Mouse (Mus musculus): Measurements from ENCODE around the gene Mysm1.
A peak's percentile ranks its signal among the peaks of the same experiment; 100 is the strongest.

Gene Mysm1

DNA sequence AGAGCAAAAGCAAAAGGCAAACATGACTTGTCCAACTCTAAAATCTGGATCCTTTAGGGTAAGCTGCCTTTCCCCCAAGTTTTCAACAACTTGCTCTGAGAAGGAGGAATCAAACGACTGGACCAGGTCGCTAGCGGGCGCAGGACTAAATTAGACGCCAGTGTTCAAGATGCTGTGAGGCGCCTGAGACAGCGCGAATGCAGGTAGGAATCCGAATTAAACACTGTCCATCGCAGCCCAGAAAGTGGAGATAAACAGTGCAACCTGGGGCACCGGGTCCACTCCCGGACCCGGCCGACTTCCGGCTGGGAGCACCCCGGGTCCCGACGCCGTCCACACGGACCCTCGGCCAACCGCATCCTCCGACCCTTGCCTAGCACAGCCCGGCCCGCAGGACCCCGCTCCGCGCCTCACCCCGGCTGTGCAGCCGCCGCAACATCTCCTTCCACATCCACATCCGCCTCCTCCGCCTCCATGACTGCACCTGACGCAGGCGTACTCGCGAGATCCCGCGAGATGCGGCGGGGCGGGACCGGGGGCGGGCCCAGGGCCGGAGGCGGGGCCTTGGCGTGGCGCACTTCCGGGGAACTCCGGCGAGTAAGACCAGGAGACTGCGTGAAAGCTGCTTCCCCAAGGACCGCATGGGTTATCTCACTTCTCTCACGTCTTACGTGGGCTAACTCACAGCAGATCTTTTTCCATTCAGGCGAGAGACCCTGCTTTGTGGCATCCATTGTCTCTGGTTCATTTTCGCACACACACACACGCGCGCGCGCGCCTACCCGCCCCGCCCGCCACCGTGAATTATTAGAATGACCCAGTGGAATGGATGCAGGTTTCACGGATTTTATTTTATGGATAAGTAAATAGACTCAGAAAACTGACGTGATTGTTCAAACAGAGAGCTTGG lies at the start of gene Mysm1:
Gene Mysm1 (minus strand): TSS at position 511 of the 910 bp plus-strand sequence.
- peak; percentile 92 for DNase-seq

DNA sequence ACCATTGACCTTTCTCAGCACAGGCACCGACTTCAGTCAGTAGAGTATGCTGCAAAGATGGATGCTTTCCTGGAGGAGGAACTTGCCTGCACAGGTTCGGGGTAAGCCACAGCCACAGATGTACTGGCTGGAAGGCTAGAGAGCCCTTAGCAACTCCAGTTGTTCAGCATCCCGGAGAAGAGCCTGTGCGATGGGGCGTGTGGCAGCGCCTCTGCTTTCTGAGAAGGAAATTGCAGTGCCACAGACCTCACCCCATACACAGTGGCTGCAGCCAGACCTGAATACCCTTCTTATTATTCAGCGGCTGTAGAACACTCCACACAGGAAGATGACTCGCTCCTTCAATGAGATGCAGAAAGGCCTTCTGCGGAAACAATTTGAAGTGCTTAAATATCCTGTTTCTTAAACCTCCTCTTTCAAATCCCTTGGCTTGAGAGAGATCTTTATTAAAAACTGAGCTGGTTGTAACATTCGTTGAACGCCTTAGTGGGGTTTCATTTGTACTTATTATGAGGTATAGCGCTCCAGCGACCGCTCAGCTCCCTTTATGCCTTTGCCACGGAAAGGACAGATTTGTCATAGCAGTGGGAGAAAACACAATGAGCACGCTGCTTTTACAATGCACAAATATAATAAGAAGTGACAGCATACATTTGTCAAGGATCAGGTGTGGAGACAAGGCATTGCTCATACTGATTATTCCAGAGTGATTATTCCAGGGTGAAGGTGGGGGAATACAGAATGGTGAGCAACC lies 47.1 kb upstream of the Mysm1 start:
- no peak for DNase-seq

DNA sequence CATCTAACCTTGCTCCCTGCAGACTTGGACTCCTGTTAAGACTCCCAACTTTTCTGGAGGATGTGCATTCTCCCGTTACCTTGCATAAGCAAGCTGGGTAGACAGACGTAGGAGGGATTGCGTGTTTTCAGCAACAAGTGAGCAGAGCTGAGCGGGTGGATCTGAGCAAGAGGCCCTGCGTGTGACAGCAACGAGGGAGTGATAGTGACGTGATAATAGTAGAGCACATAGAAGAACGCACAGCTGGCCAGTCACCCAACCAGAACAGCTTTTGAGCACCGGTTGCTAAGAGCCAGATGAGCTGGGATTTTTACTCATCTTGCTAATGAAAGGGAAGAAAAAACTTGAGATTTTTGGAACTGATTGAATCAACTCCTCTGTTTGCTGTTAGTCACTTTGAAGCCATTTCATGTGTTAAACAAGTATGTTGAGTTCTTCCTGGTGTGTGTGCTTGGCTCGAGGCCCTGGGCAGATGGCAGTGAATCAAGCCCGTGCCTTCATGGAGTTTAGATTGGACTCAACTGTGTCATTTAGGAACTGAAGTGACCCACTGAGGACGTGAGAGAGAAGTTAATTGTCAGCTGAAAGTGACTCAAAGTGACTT lies 44.6 kb upstream of the Mysm1 start:
- no peak for DNase-seq

DNA sequence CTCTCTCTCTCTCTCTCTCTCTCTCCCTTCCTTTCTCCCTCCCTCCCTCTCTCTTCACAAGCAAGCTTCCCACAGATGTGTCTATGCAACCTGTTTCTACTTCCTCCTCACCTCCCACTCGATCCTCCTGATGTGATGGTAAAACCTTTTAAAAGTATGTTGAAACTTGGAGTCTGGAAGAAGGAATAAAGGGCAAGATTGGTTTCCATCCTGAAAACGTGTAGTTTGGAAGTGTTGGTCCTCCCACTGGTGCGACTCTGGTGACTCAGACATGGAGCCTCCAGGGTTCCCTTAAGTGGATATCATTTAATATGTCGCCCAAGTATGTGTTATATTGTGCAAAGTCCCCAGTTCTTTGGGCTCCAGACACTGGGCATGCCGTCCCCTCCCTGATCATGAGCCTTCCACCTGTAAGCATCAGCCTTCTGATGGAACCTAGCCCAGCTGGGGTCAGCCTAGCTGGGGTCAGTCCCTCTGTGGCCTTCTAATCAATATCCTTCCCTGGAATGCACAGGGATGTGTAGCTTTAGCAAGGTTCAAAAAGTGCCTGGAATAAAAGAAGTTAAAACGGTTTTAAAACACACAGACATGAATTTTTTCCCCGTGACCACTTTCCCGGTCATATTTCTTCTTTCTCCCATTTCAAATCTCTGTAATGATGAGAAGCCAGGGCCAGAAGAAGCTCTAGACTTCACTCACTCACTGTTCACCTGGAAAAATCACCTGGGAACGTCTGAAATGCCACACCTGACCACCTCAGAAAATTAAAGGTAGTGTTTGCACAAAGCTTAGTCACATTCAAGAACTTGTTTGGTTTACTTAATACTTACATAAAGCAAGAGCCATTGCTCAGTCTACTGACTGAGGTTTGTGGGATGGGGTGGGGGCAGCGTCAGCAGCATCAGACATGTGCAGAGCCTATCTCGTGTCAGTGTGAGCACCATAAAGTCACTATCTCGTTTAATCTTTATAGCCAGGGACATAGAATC lies 43.0 kb upstream of the Mysm1 start:
- no peak for DNase-seq

DNA sequence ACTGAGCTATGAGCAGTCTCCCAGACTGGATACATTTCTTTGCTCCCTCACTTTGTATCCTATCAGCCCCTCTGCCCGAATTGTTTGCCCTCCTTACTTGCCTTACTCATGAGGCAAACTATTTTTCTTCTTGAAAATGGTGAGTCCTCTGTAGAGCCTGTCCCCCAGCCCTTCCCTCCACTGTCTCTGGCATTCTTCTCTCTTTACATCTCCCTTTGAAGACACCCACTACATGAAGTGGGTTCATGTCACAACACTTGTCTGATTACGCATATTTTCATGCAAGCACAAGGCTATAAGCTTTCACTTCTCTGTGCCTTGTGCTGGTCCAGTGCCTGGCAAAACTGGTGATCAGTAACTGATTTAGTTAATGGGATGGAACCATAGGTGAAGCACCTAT lies 41.3 kb upstream of the Mysm1 start:
- no peak for DNase-seq

DNA sequence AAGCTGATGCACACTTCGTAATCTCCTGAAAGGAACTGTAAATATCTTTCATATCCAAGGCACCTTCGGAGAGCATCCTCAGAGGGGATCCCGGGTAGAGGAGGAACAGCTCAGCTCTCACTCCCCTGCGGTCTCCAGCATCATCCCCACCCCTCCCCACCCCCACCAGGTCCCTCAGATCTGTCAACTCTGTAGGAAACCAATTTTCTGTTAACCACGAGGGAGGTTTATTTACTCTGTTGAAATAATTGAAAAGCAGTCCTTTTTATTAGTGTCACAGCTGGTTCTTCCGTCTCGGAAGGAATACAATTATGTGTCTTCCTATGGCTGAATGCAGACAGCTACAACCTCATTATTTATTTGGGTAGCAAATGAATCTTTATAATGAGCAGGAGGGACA lies 39.3 kb upstream of the Mysm1 start:
- DNase-seq = no peak

DNA sequence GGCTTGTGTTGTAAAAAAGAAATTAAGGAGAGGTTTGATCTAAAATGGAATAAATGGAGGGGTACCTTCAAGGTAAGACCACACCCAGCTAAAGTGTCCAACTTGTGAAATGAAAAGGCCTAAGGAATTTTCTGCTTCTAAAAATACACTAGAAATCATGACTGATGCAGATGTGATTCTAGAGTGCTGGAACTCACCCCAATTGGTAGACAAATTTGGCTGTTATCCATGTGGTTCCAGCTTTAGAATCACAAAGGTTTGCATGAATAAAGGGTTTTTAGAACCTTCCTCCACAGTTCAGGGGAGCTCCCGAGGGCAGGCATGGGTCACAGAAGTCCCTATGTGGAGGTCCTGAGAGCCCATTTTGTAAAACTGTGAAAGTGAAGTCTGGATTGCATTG lies 33.8 kb upstream of the Mysm1 start:
- no peak for DNase-seq

DNA sequence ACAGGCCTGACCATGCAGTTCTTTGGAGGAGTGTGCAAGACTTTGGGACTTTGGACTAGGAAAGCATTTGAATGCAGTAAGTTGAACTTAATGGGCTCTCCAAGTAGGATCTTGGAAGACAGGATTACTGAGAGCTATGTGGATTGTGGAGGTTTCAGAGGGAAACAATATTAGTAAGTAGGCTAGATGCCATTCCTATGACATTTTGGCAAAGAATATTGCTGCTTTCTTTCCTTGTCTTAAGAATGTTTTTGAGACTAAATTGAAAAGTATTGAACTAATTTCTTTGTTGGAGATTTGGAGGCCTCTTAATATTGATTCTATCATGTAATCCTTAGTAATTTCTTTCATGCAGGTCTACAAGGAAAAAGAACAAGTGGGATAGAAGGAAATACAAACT lies 33.4 kb upstream of the Mysm1 start:
- DNase-seq = no peak

DNA sequence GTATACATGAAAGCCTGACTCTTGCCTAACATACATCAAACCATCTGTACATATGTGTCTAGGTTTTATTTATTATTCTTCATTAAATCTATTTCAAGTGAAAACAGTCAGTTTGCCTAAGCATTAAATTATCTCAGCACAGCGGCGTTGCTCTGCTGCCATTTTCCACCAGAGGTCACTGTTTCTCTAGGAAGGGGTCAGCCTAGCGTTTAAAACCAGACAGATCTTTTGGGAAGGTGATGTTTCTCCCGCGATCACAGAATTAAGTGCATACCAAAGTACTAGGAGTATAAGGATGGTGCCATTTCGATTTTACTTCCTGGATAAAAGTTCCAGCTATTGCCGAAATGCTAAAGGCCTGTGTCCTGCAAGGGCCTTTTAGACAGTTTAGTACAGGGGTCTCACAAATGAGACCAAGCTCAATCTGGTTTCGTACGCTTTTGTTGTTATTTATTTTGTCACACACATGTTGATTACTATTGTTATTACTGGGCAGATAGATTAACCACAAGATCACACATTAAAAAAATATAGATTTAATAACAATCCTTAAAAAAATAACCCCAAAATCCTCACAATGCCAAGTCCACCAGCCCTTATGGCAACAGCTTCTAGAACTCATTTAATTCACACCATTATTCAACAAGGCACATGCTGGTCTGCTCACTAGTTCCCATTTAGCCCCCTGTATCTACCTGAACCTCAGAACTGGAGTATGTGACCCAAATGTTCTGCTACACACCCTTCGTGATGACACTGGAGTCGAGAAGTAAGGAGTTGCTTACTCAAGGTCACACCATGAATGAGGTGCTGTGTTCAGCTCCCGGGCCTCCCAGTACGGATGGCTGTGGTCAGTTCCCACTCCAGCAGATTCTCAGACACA lies 29.5 kb upstream of the Mysm1 start:
- DNase-seq = peak; percentile 45

DNA sequence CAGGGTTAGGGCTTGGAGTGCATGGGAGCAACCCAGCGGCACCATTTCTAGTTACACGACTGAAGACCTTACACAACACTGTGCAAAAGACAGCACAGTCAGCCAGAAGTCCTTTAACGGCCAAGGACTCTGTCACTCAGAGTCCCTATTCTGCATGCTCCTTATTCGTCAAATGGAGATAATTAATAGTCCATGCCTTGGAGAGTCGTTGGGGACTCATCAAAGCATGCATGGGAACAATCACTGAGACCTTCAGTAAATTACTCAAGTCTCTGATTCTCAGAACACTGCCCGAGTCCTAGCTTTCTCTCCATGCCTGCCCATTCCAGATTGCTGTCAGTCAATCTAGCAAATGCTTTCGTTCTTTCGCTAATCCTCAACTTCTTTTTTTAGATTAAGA lies 28.9 kb upstream of the Mysm1 start:
- no peak for DNase-seq

DNA sequence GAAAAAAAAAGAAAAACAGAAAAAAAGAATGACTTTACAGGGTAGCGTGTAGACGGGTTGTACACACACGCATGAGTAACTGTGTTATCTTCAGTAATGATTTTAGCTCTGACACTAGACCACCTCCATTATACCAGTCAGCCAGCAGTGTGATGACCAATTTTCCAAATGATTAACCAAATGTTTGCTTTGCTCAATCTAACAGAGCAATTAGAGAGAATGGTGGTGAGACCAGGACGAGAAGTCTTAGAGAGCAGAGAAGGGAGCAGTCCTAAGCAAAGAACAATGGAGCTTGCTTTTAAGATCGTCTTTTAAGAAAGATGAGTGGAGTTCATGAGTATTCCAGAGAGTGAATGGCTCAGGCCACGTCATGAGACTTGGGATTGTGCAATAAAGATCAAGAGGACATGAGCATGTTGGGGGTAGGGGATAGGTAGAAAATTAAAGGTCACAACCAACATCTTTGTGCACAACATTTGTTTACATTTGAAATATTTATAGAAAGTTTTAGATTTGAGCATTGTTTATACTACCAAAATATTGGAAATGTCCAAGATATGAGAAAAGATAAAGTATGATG lies 26.4 kb upstream of the Mysm1 start:
- no peak for DNase-seq

DNA sequence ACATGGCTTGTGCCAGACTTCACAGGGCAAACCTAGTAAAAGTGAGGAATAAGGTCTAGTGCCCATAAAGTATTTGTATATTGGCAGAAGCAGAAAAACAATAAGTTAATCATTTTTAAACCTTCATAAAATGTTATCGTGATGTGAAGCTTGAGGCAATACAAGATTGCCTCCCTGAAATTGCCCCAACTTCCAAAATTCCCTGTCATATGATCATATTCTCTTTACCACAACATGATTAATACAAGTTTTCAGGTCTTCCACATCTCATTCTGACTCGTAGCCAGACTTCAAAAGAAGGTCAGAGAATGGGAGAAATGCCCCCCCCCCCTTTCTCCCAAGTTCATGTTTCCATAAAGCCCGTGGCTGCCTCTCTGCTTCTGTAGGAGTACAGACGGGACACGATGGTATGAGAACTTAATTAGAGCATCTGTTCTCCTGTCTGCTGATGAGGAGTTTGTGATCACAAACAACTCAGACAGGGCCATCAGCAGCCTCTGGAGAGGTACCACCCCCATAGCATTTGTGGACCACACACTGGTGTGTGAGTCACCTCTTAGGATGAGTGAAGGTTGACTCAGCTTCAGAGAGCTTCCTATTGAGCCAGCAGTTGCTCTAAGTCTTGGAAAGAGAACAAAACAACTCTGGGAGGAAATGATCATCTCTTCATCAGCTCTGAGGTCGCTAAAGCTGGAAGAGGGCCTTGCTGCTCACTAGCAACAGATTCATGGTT lies 22.3 kb upstream of the Mysm1 start:
- DNase-seq = no peak

DNA sequence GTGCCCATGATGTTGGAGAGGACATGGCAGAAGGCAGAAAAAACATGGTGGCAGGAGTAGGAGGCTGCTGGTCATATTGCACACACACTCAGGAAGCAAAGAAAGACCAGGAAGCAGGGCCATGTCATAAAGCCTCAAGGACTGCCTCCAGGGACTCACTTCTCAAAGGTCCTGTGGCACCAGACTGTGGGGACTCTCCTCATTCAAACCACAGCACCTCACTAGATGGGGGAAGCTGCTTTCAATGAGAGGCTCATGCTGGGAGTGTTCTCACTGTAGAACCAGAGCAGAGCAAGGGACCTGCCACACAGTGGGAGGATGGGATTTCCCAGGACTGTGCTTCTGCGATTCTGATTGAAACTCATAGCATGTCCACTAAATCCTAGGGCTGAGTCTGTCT lies 21.2 kb upstream of the Mysm1 start:
- no peak for DNase-seq

DNA sequence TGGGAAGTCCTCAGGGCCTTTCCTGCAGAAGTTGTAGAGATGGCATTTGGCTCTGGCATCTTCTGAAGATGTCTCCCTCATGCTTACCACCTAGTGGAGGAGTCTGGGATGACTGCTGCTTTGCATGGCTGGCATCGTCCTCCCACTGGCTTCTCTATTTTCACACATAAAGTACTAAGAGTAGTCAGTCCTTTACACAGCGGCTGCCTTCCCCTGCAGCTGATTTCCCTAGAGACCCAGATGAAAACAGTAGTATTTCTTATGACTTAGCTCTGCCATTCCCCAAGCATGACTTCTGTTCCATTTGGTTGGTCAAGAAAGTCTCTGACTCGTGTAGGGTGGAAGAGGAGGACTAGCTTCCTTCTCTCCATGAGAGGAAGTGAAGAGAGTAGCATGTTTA lies 20.3 kb upstream of the Mysm1 start:
- DNase-seq = no peak

DNA sequence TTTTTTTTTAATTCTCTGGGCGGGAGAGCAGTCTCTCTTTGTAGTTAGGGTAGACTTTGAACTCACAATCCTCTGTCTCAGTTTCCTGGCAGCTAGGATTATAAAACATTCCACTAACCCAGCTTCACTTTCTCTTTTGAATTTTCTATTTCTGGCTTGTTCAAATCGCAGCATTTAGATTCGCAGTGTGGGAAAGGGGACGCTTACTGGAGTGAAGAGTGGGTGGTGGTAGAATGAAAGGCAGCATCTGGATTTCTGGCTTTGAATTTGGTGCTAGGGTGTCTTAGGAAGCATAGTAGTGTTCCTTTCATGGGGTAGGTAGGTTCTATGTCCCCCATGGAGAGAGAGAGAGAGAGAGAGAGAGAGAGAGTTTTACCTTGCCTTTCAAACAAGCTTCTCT lies 17.0 kb upstream of the Mysm1 start:
- DNase-seq = no peak

DNA sequence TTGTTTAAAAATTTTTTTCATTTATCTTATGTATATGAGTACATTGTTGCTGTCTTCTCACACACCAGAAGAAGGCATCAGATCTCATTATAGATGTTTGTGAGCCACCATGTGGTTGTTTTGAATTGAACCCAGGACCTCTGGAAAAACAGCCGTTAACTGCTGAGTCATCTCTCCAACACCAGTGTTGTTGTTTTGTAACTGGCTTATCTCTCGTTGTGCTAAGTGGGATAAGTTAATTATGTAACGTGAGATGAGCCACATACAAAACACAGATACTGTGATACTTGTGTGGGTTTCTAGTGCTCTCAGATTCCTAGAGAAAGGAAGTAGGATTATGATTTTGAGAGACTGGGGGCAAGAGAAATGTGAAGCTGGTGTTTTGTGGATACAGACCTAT lies 11.3 kb upstream of the Mysm1 start:
- no peak for DNase-seq

DNA sequence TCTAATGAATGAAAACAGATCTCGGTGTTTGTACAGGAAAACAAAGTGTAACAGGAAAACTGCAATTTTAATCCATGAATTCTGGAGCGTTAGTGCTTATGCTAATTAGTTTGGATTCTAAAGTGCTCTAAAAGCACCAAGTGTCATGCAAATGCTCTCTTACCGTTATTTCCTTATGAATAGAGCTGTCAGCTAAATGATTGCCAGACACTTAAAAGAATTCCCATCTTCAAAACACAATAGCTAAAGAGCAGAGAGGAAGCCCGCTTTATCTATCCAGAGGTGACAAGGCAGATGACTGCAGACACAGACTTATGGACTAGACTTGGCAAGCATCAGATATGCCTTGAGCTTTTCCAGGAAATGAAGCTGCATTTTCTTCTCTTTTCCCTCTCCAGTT lies 8.8 kb upstream of the Mysm1 start:
- no peak for DNase-seq

DNA sequence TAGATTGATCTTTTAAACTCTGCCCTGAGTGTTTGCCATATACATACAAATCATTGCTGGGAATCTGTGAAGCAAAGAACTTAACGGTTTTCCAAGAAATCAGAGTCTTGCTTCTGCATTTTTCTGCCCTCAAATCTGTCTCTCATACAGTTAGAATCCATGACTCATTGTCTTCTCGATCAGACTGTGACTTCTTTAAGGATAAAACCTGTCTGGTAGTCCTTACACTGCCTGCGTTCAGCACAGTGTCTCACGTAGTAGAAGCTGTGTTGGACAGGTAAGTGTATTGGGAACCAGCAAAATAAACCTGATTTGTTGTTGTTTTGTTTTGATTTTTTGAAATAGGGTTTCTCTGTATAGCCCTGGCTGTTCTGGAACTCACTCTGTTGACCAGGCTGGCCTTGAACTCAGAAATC lies 608 bp upstream of the Mysm1 start:
- no peak for DNase-seq

DNA sequence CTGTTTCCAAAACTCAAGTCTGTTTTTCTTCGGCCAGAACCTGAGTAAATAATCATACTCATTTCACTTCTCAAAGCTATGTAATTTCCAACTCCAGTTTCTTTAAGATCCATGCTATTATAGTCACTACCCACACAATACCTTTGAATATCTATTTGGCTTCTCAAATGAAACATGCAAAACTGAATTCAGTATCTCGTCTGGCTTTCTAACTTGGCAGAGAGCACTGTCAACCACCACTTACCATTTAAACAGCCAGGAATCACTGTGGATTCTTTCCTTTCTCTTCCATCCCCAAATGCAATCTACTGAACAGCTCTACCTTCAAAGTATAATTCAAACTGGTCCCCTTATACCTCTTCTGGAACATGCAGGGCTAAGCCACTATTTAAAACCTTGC lies 5.6 kb downstream of the Mysm1 start:
- DNase-seq = no peak

DNA sequence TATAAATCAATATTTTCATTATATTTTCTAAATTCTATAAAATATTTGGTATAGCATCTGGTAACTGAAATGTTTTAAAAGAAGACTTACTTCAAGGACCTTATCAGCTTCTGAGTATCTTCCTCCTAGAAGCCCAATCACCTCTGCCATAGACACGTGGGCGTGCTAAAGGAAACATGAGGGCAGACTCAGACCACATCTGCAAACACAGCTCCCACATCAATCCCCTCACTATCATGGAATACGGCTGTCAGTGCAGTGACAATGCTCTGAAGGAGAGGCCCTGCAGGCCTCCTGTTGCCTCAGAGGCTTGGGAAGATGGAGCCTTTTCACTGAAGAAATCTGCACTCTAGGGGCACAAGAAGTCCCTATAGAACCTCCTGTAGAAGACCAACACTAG lies 26.1 kb downstream of the Mysm1 start:
- DNase-seq = no peak

All from cerebellum, adult 11-12 months (tissue).